Comparison of ENCODE assay signal across 8 mouse cellular contexts in genomic region chr9:108691846-108692225, GRCm38 (mm10). TPM values are rescaled to one million over a fixed set of nuclear protein-coding genes. Genes with fewer than 3 reads are reported as not detected.
DNase-seq lines count a peak whose midpoint lies in the region; ATAC-seq lines count a peak whose summit lies in the region.

No protein-coding gene starts in this region.

- under 1% methylated on average over 32 of the region's 42 CpGs for WGBS in hindbrain, embryonic 13.5 days

- H3K27me3 ChIP-seq in hindbrain, embryonic 13.5 days: peaks cover 5% of the 10 kb centered on the region; the same call in 1 of the 2 replicates

- H3K4me3 ChIP-seq in hindbrain, embryonic 13.5 days: peak overlapping the region; percentile 88

- H3K4me1 ChIP-seq in hindbrain, embryonic 13.5 days (replicated peaks): peaks cover 47% of the 10 kb centered on the region

- H3K36me3 ChIP-seq in hindbrain, embryonic 13.5 days: no peaks in the 10 kb centered on the region

- H3K9ac ChIP-seq in hindbrain, embryonic 13.5 days: peak overlapping the region; percentile 90

- peak overlapping the region; percentile 87 for H3K27ac ChIP-seq in hindbrain, embryonic 13.5 days

- peak; percentile 88 for DNase-seq in Muller cell, postnatal 12 days (ENCODE audit: inconsistent ontology term)
- peak; percentile 93 to 96 for DNase-seq in cerebellum, postnatal 14 days
- DNase-seq in frontal cortex, postnatal 14 days (ENCODE audit: low spot score in 2 of 2): peak; percentile 68 to 77
- DNase-seq in layer of hippocampus, postnatal 36 days: peak; percentile 85 to 87
- DNase-seq in lung, postnatal 25 days (ENCODE audit: low spot score): peak; percentile 89
- DNase-seq in retina, adult 2 months (ENCODE audit: low read depth, low spot score): peak; percentile 79
- DNase-seq in thymus, postnatal 25 days: peak; percentile 67

- H3K9me3 ChIP-seq in hindbrain, embryonic 13.5 days: no peaks in the 10 kb centered on the region

- ATAC-seq in hindbrain, embryonic 13.5 days (ENCODE audit: low FRiP score): peak; percentile 85

- peak overlapping the region; percentile 82 for H3K4me2 ChIP-seq in hindbrain, embryonic 13.5 days

RNA-seq across cellular contexts. Expression of gene Prkar2a, which starts 2.7 kb away (rescaled TPM):
- polyA plus RNA-seq in hindbrain, embryonic 13.5 days (2015; fragmentation: Nextera tagmentation; extraction: Ambion mirVana): 50.1 and 51.9 TPM in 2 replicates
- total RNA-seq in layer of hippocampus, postnatal 36 days (2021): 10 to 100 TPM; 41.4 to 48.1 TPM

RNA-seq across cellular contexts. Expression of gene Slc25a20, which starts 29.9 kb away (rescaled TPM):
- 45.0 and 45.5 TPM in 2 replicates for polyA plus RNA-seq in hindbrain, embryonic 13.5 days (2015; fragmentation: Nextera tagmentation; extraction: Ambion mirVana)
- total RNA-seq in layer of hippocampus, postnatal 36 days (2021): 10 to 100 TPM; 15.7 to 17.5 TPM

RNA-seq across cellular contexts. Expression of gene Arih2, which starts 42.6 kb away (rescaled TPM):
- 47.3 and 52.9 TPM in 2 replicates for polyA plus RNA-seq in hindbrain, embryonic 13.5 days (2015; fragmentation: Nextera tagmentation; extraction: Ambion mirVana)
- 10 to 100 TPM; 50.7 to 54.2 TPM for total RNA-seq in layer of hippocampus, postnatal 36 days (2021)

Comparison
In these comparisons a context has a peak if more than half of its experiments do, and no peak if none do; other contexts are left out.
1. Peak in every context shown above with its lines: DNase-seq, ATAC-seq, H3K4me3 ChIP-seq and H3K27ac ChIP-seq.